Comparison of ENCODE assay signal across 9 mouse cellular contexts in the genomic region with DNA sequence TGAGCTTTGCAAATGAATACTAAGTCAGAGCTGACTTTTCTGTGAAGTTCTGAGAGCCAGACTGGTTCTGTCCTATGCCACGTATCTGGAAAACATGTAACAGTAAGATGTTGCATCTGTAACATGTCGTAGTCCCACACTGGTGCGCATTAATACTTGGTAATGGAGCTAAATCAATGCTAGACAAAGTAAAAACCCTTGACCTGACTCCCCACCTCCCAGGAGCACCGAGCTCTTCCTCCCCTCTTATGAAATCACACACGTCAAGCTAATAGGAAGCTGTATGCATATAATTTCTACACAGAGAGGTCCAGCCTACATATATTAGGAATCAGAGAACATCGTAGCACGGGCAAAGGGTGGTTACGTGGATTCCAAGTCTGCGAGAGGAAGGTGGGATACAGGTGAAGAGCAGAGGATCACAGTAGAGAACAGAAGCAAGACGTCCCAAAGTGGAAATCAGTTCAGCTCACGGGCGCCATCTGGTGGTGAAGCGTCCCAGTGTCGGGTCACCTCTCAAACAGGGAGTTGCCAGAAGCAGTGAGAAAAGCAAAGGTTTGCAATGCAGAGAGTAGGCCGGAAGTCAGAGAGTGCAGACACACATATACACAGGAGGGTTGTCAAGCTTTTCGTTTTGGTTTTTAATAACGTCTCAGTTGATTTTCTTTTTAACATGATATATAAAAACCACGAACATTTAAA.
DNase-seq lines count a peak whose midpoint lies in the region; ATAC-seq and TF ChIP-seq lines count a peak whose summit lies in the region.
"Had no signal": no experiment of that assay in that cellular context is flagged by ENCODE, and none has a peak within 500 bp of the region (broad histone marks: within the 10 kb centered on the region; RNA-seq: fewer than 3 reads in every experiment).

No protein-coding gene starts in this region.

- no peak overlapping the region for H3K4me2 ChIP-seq in lung, embryonic 14.5 days

- no peak overlapping the region for H3K4me3 ChIP-seq in E14TG2a.4 (replicated peaks; ENCODE audit: low read length)
- no peak overlapping the region for H3K4me3 ChIP-seq in forebrain, embryonic 10.5 days
- H3K4me3 ChIP-seq in lung, embryonic 14.5 days (ENCODE audit: low read depth, low read length): no peak overlapping the region
- no peak overlapping the region for H3K4me3 ChIP-seq in olfactory bulb, adult 2 months (ENCODE audit: insufficient read depth, low read depth, low read length)
- H3K4me3 ChIP-seq in thymus, adult 2 months (ENCODE audit: control insufficient read depth, insufficient read depth, low read length): no peak overlapping the region
- H3K4me3 ChIP-seq: limb, embryonic 12.5 days had no signal

- no peaks in the 10 kb centered on the region for H3K27me3 ChIP-seq in E14TG2a.4 (ENCODE audit: insufficient read depth, low read length)
- H3K27me3 ChIP-seq in forebrain, embryonic 10.5 days (ENCODE audit: poor library complexity, severe bottlenecking): peaks cover 4% of the 10 kb centered on the region; the same call in 1 of the 2 replicates
- H3K27me3 ChIP-seq in lung, embryonic 14.5 days (ENCODE audit: insufficient read depth, low read length): no peaks in the 10 kb centered on the region
- no peaks in the 10 kb centered on the region for H3K27me3 ChIP-seq in thymus, adult 2 months (ENCODE audit: control insufficient read depth, insufficient read depth, low read length)

- DNase-seq in brain, embryonic 18.5 days (ENCODE audit: low read depth, low spot score): peak; percentile 49
- peak; percentile 93 for DNase-seq in forebrain, embryonic 10.5 days (ENCODE audit: extremely low spot score, low spot score)
- peak; percentile 58 for DNase-seq in heart, postnatal 25 days (ENCODE audit: low spot score)
- peak; percentile 58 for DNase-seq in large intestine, adult 2 months (ENCODE audit: low read depth, low spot score)
- DNase-seq in lung, embryonic 14.5 days: peak; percentile 96
- DNase-seq in thymus, adult 2 months: peak; percentile 94

- peak; percentile 75 for ATAC-seq in lung, embryonic 14.5 days (ENCODE audit: insufficient read depth)

- WGBS in forebrain, embryonic 10.5 days: 38% methylated on average over 18 of the region's 18 CpGs
- 31% methylated on average over 18 of the region's 18 CpGs for WGBS in large intestine, adult 2 months
- 29% methylated on average over 18 of the region's 18 CpGs for WGBS in lung, embryonic 14.5 days
- WGBS in olfactory bulb, adult 2 months: 29% methylated on average over 18 of the region's 18 CpGs
- 32% methylated on average over 18 of the region's 18 CpGs for WGBS in thymus, adult 2 months

- H3K9me3 ChIP-seq in E14TG2a.4 (ENCODE audit: low read length): no peaks in the 10 kb centered on the region
- no peaks in the 10 kb centered on the region for H3K9me3 ChIP-seq in forebrain, embryonic 10.5 days
- H3K9me3 ChIP-seq in lung, embryonic 14.5 days (ENCODE audit: low read depth, low read length): no peaks in the 10 kb centered on the region
- H3K9me3 ChIP-seq: limb, embryonic 12.5 days had no signal

- TF ChIP-seq CTCF in E14TG2a.4 (conservative IDR thresholded peaks at IDR 0.05; ENCODE audit: low read length): peak; percentile 85
- TF ChIP-seq CTCF in lung, embryonic 14.5 days (IDR thresholded peaks at IDR 0.05; ENCODE audit: low read depth): peak; percentile 95
- peak; percentile 85 for TF ChIP-seq CTCF in olfactory bulb, adult 2 months (IDR thresholded peaks at IDR 0.05; ENCODE audit: insufficient read depth, low read depth, low read length)
- TF ChIP-seq CTCF in thymus, adult 2 months (IDR thresholded peaks at IDR 0.05; ENCODE audit: borderline replicate concordance, control insufficient read depth, extremely low read depth, insufficient read depth, low read length, poor library complexity): peak; percentile 86; the same call in 1 of the 2 replicates

- intact Hi-C loops in heart, postnatal 25 days (cut with DNase I): loop anchor here (1.0 to 10.0 kb wide), 3 partner anchors 334 to 703 kb away; no protein-coding TSS in a partner anchor

- no peak overlapping the region for H3K9ac ChIP-seq in lung, embryonic 14.5 days
- H3K9ac ChIP-seq: limb, embryonic 12.5 days had no signal

- peaks cover 5% of the 10 kb centered on the region; the same call in 1 of the 2 replicates for H3K36me3 ChIP-seq in E14TG2a.4 (ENCODE audit: insufficient read depth, low read length)
- no peaks in the 10 kb centered on the region for H3K36me3 ChIP-seq in forebrain, embryonic 10.5 days (replicated peaks)
- no peaks in the 10 kb centered on the region for H3K36me3 ChIP-seq in lung, embryonic 14.5 days (ENCODE audit: insufficient read depth)
- no peaks in the 10 kb centered on the region for H3K36me3 ChIP-seq in thymus, adult 2 months (ENCODE audit: control insufficient read depth, insufficient read depth, low read length)

- no peak for TF ChIP-seq POLR2A in olfactory bulb, adult 2 months (IDR thresholded peaks at IDR 0.05; ENCODE audit: insufficient read depth, low read depth, low read length)
- TF ChIP-seq POLR2A in thymus, adult 2 months (IDR thresholded peaks at IDR 0.05; ENCODE audit: control insufficient read depth, extremely low read depth, insufficient read depth, low read length, poor library complexity): no peak

- no peak overlapping the region for H3K27ac ChIP-seq in forebrain, embryonic 10.5 days
- H3K27ac ChIP-seq in lung, embryonic 14.5 days (ENCODE audit: low read depth): no peak overlapping the region
- H3K27ac ChIP-seq in olfactory bulb, adult 2 months (ENCODE audit: insufficient read depth, low read depth, low read length): no peak overlapping the region
- H3K27ac ChIP-seq in thymus, adult 2 months (ENCODE audit: control insufficient read depth, insufficient read depth, low read length): no peak overlapping the region

- peaks cover 31% of the 10 kb centered on the region for H3K4me1 ChIP-seq in E14TG2a.4 (replicated peaks; ENCODE audit: low read depth, low read length)
- H3K4me1 ChIP-seq in forebrain, embryonic 10.5 days: peaks cover 18% of the 10 kb centered on the region
- H3K4me1 ChIP-seq in lung, embryonic 14.5 days (ENCODE audit: insufficient read depth): no peaks in the 10 kb centered on the region
- no peaks in the 10 kb centered on the region for H3K4me1 ChIP-seq in olfactory bulb, adult 2 months (ENCODE audit: control insufficient read depth, insufficient read depth, low read length)
- H3K4me1 ChIP-seq in thymus, adult 2 months (replicated peaks; ENCODE audit: control insufficient read depth, insufficient read depth, low read length): peaks cover 11% of the 10 kb centered on the region
